Mouse (Mus musculus) E14TG2a.4 (cell line): ENCODE data around the gene Olfr376.

ENCODE experiments used
- H3K27me3 ChIP-seq: 2 replicates; pipeline ENCODE4 v1.6.1; 2014; ENCODE audit warnings: low read length, control low read depth; ENCODE audit not compliant: insufficient read depth
- H3K36me3 ChIP-seq: 2 replicates; pipeline ENCODE4 v1.6.1; 2014; ENCODE audit warnings: low read length, control low read depth; ENCODE audit not compliant: insufficient read depth
- H3K4me1 ChIP-seq: replicated peaks from 2 replicates; pipeline ENCODE4 v1.6.1; 2014; ENCODE audit warnings: low read depth, low read length, control low read depth
- H3K4me3 ChIP-seq: replicated peaks from 2 replicates; pipeline ENCODE4 v1.5.1; 2014; ENCODE audit warnings: mild to moderate bottlenecking, low read length
- H3K9me3 ChIP-seq: 2 replicates; pipeline ENCODE4 v1.6.1; 2014; ENCODE audit warnings: low read length, control low read depth
- CTCF ChIP-seq: conservative IDR thresholded peaks from 2 replicates; pipeline ENCODE4 v1.5.1; 2014; ENCODE audit warnings: low read length
- NANOG ChIP-seq: IDR thresholded peaks from 2 replicates; pipeline ENCODE4 v1.6.1; 2014; ENCODE audit warnings: borderline replicate concordance, low read length, mixed read lengths
- POU5F1 ChIP-seq: IDR thresholded peaks from 2 replicates; pipeline ENCODE4 v1.6.1; 2014; ENCODE audit warnings: low read length, borderline replicate concordance

The Olfr376 gene

DNA sequence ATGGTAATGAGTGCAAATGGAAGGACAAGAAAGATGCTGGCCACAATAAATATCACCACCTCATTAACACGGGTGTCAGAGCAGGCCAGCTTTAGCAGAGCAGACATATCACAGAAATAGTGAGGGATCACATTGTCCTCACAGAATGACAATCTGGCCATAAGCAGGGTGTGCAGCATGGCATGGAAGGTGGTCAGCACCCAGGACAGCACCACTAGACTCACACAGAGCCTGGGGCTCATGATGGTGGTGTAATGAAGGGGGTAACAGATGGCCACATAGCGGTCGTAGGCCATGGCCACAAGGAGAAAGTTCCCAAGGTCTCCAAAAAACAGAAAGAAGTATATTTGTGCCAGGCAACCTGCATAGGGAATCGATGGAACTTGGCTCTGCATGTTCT lies 24.3 kb downstream of the Olfr376 start:
- Histone ChIP-seq H3K9me3 (no peaks in the 10 kb centered on the region; the same call in 1 of the 2 replicates), H3K4me3 (no peak overlapping the region), H3K36me3 (no peaks in the 10 kb centered on the region), H3K4me1 (no peaks in the 10 kb centered on the region), H3K27me3 (no peaks in the 10 kb centered on the region)
- TF ChIP-seq POU5F1 (no peak), CTCF (no peak), NANOG (no peak)

DNA sequence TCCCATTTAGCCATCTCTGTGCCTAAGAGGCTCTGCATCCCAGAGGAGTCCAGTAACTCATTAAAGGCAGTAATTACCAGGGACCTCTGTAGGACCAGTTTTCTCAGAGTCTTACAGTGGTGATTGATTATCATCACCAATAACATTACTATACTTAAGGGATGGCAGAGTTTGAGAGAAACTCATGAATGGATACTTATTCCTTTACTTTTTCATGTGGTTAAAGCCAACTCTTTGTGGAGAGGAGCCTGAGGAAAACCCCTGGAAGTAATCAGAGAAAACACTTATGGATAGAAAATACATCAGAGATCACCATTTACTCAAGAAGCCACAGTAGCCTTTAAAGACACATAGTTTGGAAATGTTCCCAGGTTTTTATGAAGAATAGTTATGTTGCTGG lies 28.5 kb downstream of the Olfr376 start, which contains the start of gene Olfr1:
Gene Olfr1 (minus strand): TSS at position 101 of the 400 bp plus-strand sequence.
- no peaks in the 10 kb centered on the region for H3K4me1 ChIP-seq
- no peak within 1 kb of the TSS for H3K4me3 ChIP-seq
- no peaks in the 10 kb centered on the region for H3K36me3 ChIP-seq
- no peaks in the 10 kb centered on the region for H3K27me3 ChIP-seq
- TF ChIP-seq CTCF (no peak), POU5F1 (no peak), NANOG (no peak)
- H3K9me3 ChIP-seq: no peaks in the 10 kb centered on the region; the same call in 1 of the 2 replicates
